In the genomic region with DNA sequence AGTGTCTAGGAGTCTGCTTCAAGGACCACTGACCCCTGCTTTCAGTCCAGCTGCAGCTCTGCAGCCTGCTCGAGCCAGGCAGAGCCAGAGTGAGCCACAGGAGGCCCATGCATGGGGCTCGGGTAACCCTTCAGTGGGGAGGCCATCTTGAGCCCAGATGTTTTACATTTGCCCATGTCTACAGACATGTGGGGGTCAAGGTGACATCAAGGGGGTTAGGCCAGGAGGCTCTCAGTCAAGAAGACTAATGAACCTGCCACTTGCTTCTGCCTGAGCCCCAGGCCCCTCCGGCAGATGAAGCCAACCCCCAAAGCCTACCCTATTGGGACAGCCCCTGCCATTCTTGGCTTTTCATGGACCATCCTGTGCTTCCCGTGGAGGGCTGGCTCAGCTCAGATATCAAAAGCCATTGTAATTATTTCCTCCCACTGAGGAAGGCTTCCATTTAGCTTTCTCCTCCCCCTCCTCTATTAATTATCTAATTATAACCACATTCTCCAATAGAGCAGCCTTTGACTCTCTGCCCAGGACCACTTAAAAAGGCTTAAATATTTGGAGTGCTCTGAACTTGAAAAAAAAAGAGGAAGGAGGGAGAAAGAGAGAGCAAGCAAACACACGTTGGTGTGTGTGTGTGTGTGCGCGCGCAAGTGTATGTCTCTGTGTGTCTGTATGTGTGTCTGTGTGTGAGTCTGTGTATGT, we compare ENCODE assay signal across 10 mouse cellular contexts. TPM values are rescaled to one million over a fixed set of nuclear protein-coding genes. Genes with fewer than 3 reads are reported as not detected.
DNase-seq lines count a peak whose midpoint lies in the region; ATAC-seq and TF ChIP-seq lines count a peak whose summit lies in the region.
"Had no signal": no experiment of that assay in that cellular context is flagged by ENCODE, and none has a peak within 500 bp of the region (broad histone marks: within the 10 kb centered on the region; RNA-seq: fewer than 3 reads in every experiment).

No protein-coding gene starts in this region.

- no peaks in the 10 kb centered on the region for H3K27me3 ChIP-seq in hindbrain, embryonic 13.5 days
- H3K27me3 ChIP-seq in hindbrain, embryonic 12.5 days, result no peaks in the 10 kb centered on the region
- no peaks in the 10 kb centered on the region for H3K27me3 ChIP-seq in hindbrain, postnatal 0 days (ENCODE audit: insufficient read depth, low read length)

- no peak overlapping the region for H3K4me2 ChIP-seq in hindbrain, embryonic 13.5 days
- H3K4me2 ChIP-seq in hindbrain, embryonic 12.5 days (replicated peaks), result no peak overlapping the region
- no peak overlapping the region for H3K4me2 ChIP-seq in hindbrain, postnatal 0 days (ENCODE audit: low read depth, low read length)

- peaks cover 6% of the 10 kb centered on the region for H3K4me1 ChIP-seq in hindbrain, embryonic 13.5 days (replicated peaks)
- H3K4me1 ChIP-seq in hindbrain, embryonic 12.5 days, result peaks cover 5% of the 10 kb centered on the region; the same call in 1 of the 2 replicates
- H3K4me1 ChIP-seq in hindbrain, postnatal 0 days (ENCODE audit: insufficient read depth, low read length), result no peaks in the 10 kb centered on the region; the same call in 1 of the 2 replicates

- no peaks in the 10 kb centered on the region for H3K36me3 ChIP-seq in hindbrain, embryonic 13.5 days
- H3K36me3 ChIP-seq in hindbrain, embryonic 12.5 days, result no peaks in the 10 kb centered on the region
- H3K36me3 ChIP-seq in hindbrain, postnatal 0 days (ENCODE audit: insufficient read depth, low read length), result no peaks in the 10 kb centered on the region

- WGBS in hindbrain, embryonic 13.5 days, result 55% methylated on average over 8 of the region's 8 CpGs
- WGBS in hindbrain, embryonic 12.5 days, result 56% methylated on average over 8 of the region's 8 CpGs
- WGBS in hindbrain, postnatal 0 days, result 54% methylated on average over 8 of the region's 8 CpGs

- peak; percentile 55 for DNase-seq in embryo, embryonic 11.5 days (ENCODE audit: low read depth, low spot score)
- no peak for DNase-seq in hindbrain, postnatal 0 days (ENCODE audit: low spot score)
- DNase-seq in mesoderm, embryonic 11.5 days (ENCODE audit: low read depth, low spot score), result peak; percentile 86
- no peak for DNase-seq in thymus, postnatal 4 days
- DNase-seq: kidney, adult 2 months; retina, postnatal 1 day had no signal

- H3K9me3 ChIP-seq in hindbrain, embryonic 13.5 days, result 0 out of 2 replicates have a peak, but pooled peaks cover 4% of the 10 kb centered on the region
- H3K9me3 ChIP-seq in hindbrain, embryonic 12.5 days (replicated peaks), result no peaks in the 10 kb centered on the region
- H3K9me3 ChIP-seq in hindbrain, postnatal 0 days (ENCODE audit: low read length), result no peaks in the 10 kb centered on the region

- H3K4me3 ChIP-seq in hindbrain, embryonic 13.5 days, result no peak overlapping the region
- no peak overlapping the region for H3K4me3 ChIP-seq in hindbrain, embryonic 12.5 days
- no peak overlapping the region for H3K4me3 ChIP-seq in hindbrain, postnatal 0 days (ENCODE audit: low read length)

- no peak overlapping the region for H3K9ac ChIP-seq in hindbrain, embryonic 13.5 days
- no peak overlapping the region for H3K9ac ChIP-seq in hindbrain, embryonic 12.5 days
- no peak overlapping the region for H3K9ac ChIP-seq in hindbrain, postnatal 0 days (replicated peaks; ENCODE audit: low read length)

- no peak for TF ChIP-seq CTCF in hindbrain, postnatal 0 days (IDR thresholded peaks at IDR 0.05; ENCODE audit: low read depth)

- H3K27ac ChIP-seq in hindbrain, embryonic 13.5 days, result no peak overlapping the region
- no peak overlapping the region for H3K27ac ChIP-seq in hindbrain, embryonic 12.5 days
- no peak overlapping the region for H3K27ac ChIP-seq in hindbrain, postnatal 0 days

- peak; percentile 28; the same call in 1 of the 2 replicates for ATAC-seq in hindbrain, embryonic 13.5 days (ENCODE audit: low FRiP score)
- no peak for ATAC-seq in hindbrain, embryonic 12.5 days (ENCODE audit: low FRiP score)
- 0 out of 2 replicates have a peak, but pooled peaks have one; percentile 8 for ATAC-seq in hindbrain, postnatal 0 days
- ATAC-seq in CD4-positive, CD25-positive, alpha-beta regulatory T cell, adult 4 months, result no peak
- ATAC-seq: activated CD4-positive, CD25-positive, alpha-beta regulatory T cell, adult 4 months had no signal

RNA-seq across cellular contexts. Expression of gene Twist2, which starts 43.6 kb away (rescaled TPM):
- polyA plus RNA-seq in hindbrain, embryonic 13.5 days (2015; fragmentation: Nextera tagmentation; extraction: Ambion mirVana), result 0.87 and 1.3 TPM in 2 replicates
- 22.6 and 26.7 TPM in 2 replicates for polyA plus RNA-seq in hindbrain, embryonic 12.5 days (2016; fragmentation: Nextera tagmentation; extraction: Ambion mirVana)
- 2.3 and 3.0 TPM in 2 replicates for total RNA-seq in hindbrain, postnatal 0 days (2014; rRNA removed)
- polyA plus RNA-seq in hindbrain, postnatal 0 days (2015; fragmentation: Nextera tagmentation; extraction: Ambion mirVana), result 2.3 and 2.4 TPM in 2 replicates
- polyA plus RNA-seq in CD4-positive, CD25-positive, alpha-beta regulatory T cell, adult 4 months (2017; shearing (Covaris generic)), result not detected
- polyA plus RNA-seq: activated CD4-positive, CD25-positive, alpha-beta regulatory T cell, adult 4 months had no signal

Comparison
In these comparisons a context has a peak if more than half of its experiments do, and no peak if none do; other contexts are left out.
1. ATAC-seq: peak in hindbrain, embryonic 13.5 days (single experiment) and hindbrain, postnatal 0 days (single experiment); none in hindbrain, embryonic 12.5 days (single experiment) and CD4-positive, CD25-positive, alpha-beta regulatory T cell, adult 4 months (single experiment).
2. DNase-seq: peak in embryo, embryonic 11.5 days (single experiment) and mesoderm, embryonic 11.5 days (single experiment); none in hindbrain, postnatal 0 days (single experiment) and thymus, postnatal 4 days (single experiment).